ENCODE assay signal across 33 mouse cellular contexts in the genomic region with DNA sequence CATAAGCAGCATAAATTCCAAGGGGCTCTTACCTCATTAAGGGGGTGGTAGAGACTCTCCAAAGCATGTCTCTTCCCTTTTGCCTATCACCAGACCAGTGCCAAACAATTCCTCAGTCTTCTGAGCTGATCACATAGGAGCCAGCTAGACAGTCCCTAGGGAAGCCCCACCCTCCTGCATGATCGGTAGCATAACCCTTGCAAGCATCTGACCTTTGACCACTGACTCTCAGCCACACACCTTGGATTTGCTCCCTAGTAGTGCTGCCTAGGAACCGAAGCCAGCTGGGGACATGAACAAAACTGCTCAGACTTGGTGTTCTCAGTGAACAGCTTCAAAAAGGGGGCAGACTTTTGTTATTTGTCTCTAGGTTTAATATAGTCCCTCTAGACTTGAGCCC. TPM values are rescaled to one million over a fixed set of nuclear protein-coding genes. Genes with fewer than 3 reads are reported as not detected.
DNase-seq lines count a peak whose midpoint lies in the region; ATAC-seq lines count a peak whose summit lies in the region.
"Had no signal": no experiment of that assay in that cellular context is flagged by ENCODE, and none has a peak within 500 bp of the region (broad histone marks: within the 10 kb centered on the region; RNA-seq: fewer than 3 reads in every experiment).

No protein-coding gene starts in this region.

- H3K27me3 ChIP-seq in kidney, embryonic 14.5 days (ENCODE audit: control insufficient read depth, insufficient read depth, low read length) = no peaks in the 10 kb centered on the region
- H3K27me3 ChIP-seq: embryonic facial prominence, embryonic 12.5 days; heart, embryonic 15.5 days; hindbrain, embryonic 12.5 days; lung, embryonic 15.5 days; neural tube, embryonic 12.5 days had no signal

- peak; percentile 71 for DNase-seq in kidney, adult 11 months
- DNase-seq in ZHBTc4 (ENCODE audit: low read depth, low spot score) = peak; percentile 25
- DNase-seq in kidney, adult 8-10 months = peak; percentile 64 to 74
- peak; percentile 65 to 82 for DNase-seq in kidney, postnatal 36 days
- DNase-seq in neural tube, embryonic 10.5 days (ENCODE audit: extremely low spot score, low spot score) = no peak
- DNase-seq: adrenal gland, postnatal 14 days; cerebellum, adult 11 months; cerebellum, adult 9-11 months; embryo, embryonic 11 days; gastrocnemius, postnatal 10 days; right cerebral cortex, adult 18-20 months; spleen, adult 18-20 months; thymus, adult 18-20 months; thymus, postnatal 36 days had no signal

- H3K9me3 ChIP-seq in kidney, embryonic 14.5 days (ENCODE audit: control insufficient read depth, low read length) = no peaks in the 10 kb centered on the region
- H3K9me3 ChIP-seq: embryonic facial prominence, embryonic 12.5 days; forebrain, embryonic 10.5 days; G1E; heart, embryonic 10.5 days; heart, embryonic 15.5 days; hindbrain, embryonic 12.5 days; lung, embryonic 15.5 days; midbrain, embryonic 10.5 days; neural tube, embryonic 12.5 days had no signal

- no peaks in the 10 kb centered on the region for H3K4me1 ChIP-seq in kidney, embryonic 14.5 days (ENCODE audit: control insufficient read depth, insufficient read depth, low read length)
- H3K4me1 ChIP-seq: embryonic facial prominence, embryonic 12.5 days; forebrain, embryonic 10.5 days; hindbrain, embryonic 12.5 days; lung, embryonic 15.5 days; midbrain, embryonic 10.5 days; neural tube, embryonic 12.5 days had no signal

- 73% methylated on average over 2 of the region's 2 CpGs for WGBS in kidney, embryonic 14.5 days

- peaks cover 6% of the 10 kb centered on the region for H3K36me3 ChIP-seq in kidney, embryonic 14.5 days (ENCODE audit: control insufficient read depth, insufficient read depth, low read length)

- H3K27ac ChIP-seq in kidney, embryonic 14.5 days (ENCODE audit: low read depth, low read length) = no peak overlapping the region
- H3K27ac ChIP-seq: embryonic facial prominence, embryonic 12.5 days; forebrain, embryonic 10.5 days; heart, embryonic 10.5 days; heart, embryonic 15.5 days; hindbrain, embryonic 12.5 days; hindbrain, postnatal 0 days; kidney, postnatal 0 days; layer of hippocampus, adult 2 months; liver, embryonic 14.5 days; lung, embryonic 15.5 days; midbrain, embryonic 10.5 days; neural tube, embryonic 12.5 days had no signal

- ATAC-seq in kidney, embryonic 14.5 days (ENCODE audit: low FRiP score, low TSS enrichment) = no peak
- ATAC-seq in erythroid progenitor cell, adult 5-6 weeks (replicated peaks; ENCODE audit: low FRiP score, poor library complexity, severe bottlenecking) = no peak
- ATAC-seq: forebrain, embryonic 16.5 days; hindbrain, postnatal 0 days; midbrain, embryonic 16.5 days had no signal

- no peak overlapping the region for H3K4me3 ChIP-seq in kidney, embryonic 14.5 days (ENCODE audit: low read length)
- H3K4me3 ChIP-seq: embryonic facial prominence, embryonic 12.5 days; forebrain, embryonic 10.5 days; heart, embryonic 10.5 days; heart, embryonic 15.5 days; hindbrain, embryonic 12.5 days; layer of hippocampus, adult 2 months; lung, embryonic 15.5 days; midbrain, embryonic 10.5 days; neural tube, embryonic 12.5 days had no signal

- no peak overlapping the region for H3K9ac ChIP-seq in kidney, embryonic 14.5 days (ENCODE audit: low read depth, low read length)
- H3K9ac ChIP-seq: embryonic facial prominence, embryonic 12.5 days; heart, embryonic 15.5 days; hindbrain, embryonic 12.5 days; liver, embryonic 14.5 days; lung, embryonic 15.5 days; neural tube, embryonic 12.5 days had no signal

- no peak overlapping the region for H3K4me2 ChIP-seq in kidney, embryonic 14.5 days (replicated peaks; ENCODE audit: low read depth, low read length)
- H3K4me2 ChIP-seq: embryonic facial prominence, embryonic 12.5 days; heart, embryonic 15.5 days; hindbrain, embryonic 12.5 days; lung, embryonic 15.5 days; neural tube, embryonic 12.5 days had no signal

RNA-seq across cellular contexts. Expression of a gene that starts 11.2 kb away (rescaled TPM):
- polyA plus RNA-seq in kidney, embryonic 14.5 days (2014; fragmentation: Nextera tagmentation; extraction: Ambion mirVana) = 78.5 and 84.8 TPM in 2 replicates
- total RNA-seq in erythroid progenitor cell, adult 5-6 weeks (2015; ENCODE audit: low replicate concordance) = 0.72 and 9.2 TPM in 2 replicates
- 0.64 and 5.5 TPM in 2 replicates for total RNA-seq in erythroid progenitor cell, adult 5-6 weeks (2017; ENCODE audit: low replicate concordance)

RNA-seq across cellular contexts. Expression of a gene that starts 42.4 kb away (rescaled TPM):
- polyA plus RNA-seq in kidney, embryonic 14.5 days (2014; fragmentation: Nextera tagmentation; extraction: Ambion mirVana) = 0.14 and 0.42 TPM in 2 replicates
- total RNA-seq in erythroid progenitor cell, adult 5-6 weeks (2015; ENCODE audit: low replicate concordance) = not detected in 2 replicates
- total RNA-seq in erythroid progenitor cell, adult 5-6 weeks (2017; ENCODE audit: low replicate concordance) = not detected in 2 replicates
- total RNA-seq: granulocyte monocyte progenitor cell, adult 5-6 weeks; megakaryocyte progenitor cell, adult 5-6 weeks had no signal
- polyA plus RNA-seq: G1E; heart, embryonic 15.5 days had no signal

RNA-seq across cellular contexts. Expression of a gene that starts 52.0 kb away (rescaled TPM):
- polyA plus RNA-seq in kidney, embryonic 14.5 days (2014; fragmentation: Nextera tagmentation; extraction: Ambion mirVana) = 12.7 and 15.5 TPM in 2 replicates
- total RNA-seq in erythroid progenitor cell, adult 5-6 weeks (2015; ENCODE audit: low replicate concordance) = 8.6 and 13.8 TPM in 2 replicates
- total RNA-seq in erythroid progenitor cell, adult 5-6 weeks (2017; ENCODE audit: low replicate concordance) = 7.1 TPM in 1 of 2 replicates, not detected in the other

RNA-seq across cellular contexts. Expression of a gene that starts 52.2 kb away (rescaled TPM):
- 40.8 and 48.5 TPM in 2 replicates for polyA plus RNA-seq in kidney, embryonic 14.5 days (2014; fragmentation: Nextera tagmentation; extraction: Ambion mirVana)
- 26.3 and 28.1 TPM in 2 replicates for total RNA-seq in erythroid progenitor cell, adult 5-6 weeks (2015; ENCODE audit: low replicate concordance)
- total RNA-seq in erythroid progenitor cell, adult 5-6 weeks (2017; ENCODE audit: low replicate concordance) = 24.7 and 39.5 TPM in 2 replicates
